Mouse (Mus musculus) forebrain, embryonic 11.5 days (tissue): ENCODE data around the gene Col16a1. TPM values are rescaled to one million over a fixed set of nuclear protein-coding genes. Genes with fewer than 3 reads are reported as not detected.

Source experiments
- ATAC-seq: fragments of 200-750 bp; cut with Nextera tagmentation; replicated peaks from 2 replicates; pipeline ENCODE4 v1.8.0; 2017; ENCODE audit warnings: moderate TSS enrichment; ENCODE audit not compliant: low FRiP score
- DNase-seq: peaks from one replicate; pipeline ENCODE4 v3.0.0-alpha.2; 2017; ENCODE audit warnings: low spot score
- H3K27ac ChIP-seq: fragments of 300-500 bp; sonication (generic); 2 replicates; pipeline ENCODE4 v1.5.1; 2014; ENCODE audit warnings: low read depth, low read length
- H3K27me3 ChIP-seq: fragments of 300-500 bp; sonication (generic); 2 replicates; pipeline ENCODE4 v1.6.1; 2014; ENCODE audit warnings: mild to moderate bottlenecking, low read length, mixed read lengths; ENCODE audit not compliant: control insufficient read depth, insufficient read depth
- H3K36me3 ChIP-seq: fragments of 300-500 bp; sonication (generic); 2 replicates; pipeline ENCODE4 v1.6.1; 2014; ENCODE audit warnings: mild to moderate bottlenecking, low read length, moderate library complexity, mixed read lengths; ENCODE audit not compliant: control insufficient read depth, insufficient read depth
- H3K4me1 ChIP-seq: fragments of 300-500 bp; sonication (generic); replicated peaks from 2 replicates; pipeline ENCODE4 v1.6.1; 2014; ENCODE audit warnings: low read length, mixed read lengths; ENCODE audit not compliant: control insufficient read depth, insufficient read depth
- H3K4me2 ChIP-seq: fragments of 300-500 bp; sonication (generic); 2 replicates; pipeline ENCODE4 v1.6.1; 2014; ENCODE audit warnings: low read depth, mild to moderate bottlenecking, low read length, moderate library complexity, mixed read lengths; ENCODE audit not compliant: severe bottlenecking
- H3K4me3 ChIP-seq: fragments of 300-500 bp; sonication (generic); 2 replicates; pipeline ENCODE4 v1.5.1; 2014; ENCODE audit warnings: low read depth, low read length
- H3K9ac ChIP-seq: fragments of 300-500 bp; sonication (generic); 2 replicates; pipeline ENCODE4 v1.6.1; 2014; ENCODE audit warnings: low read length
- H3K9me3 ChIP-seq: fragments of 300-500 bp; sonication (generic); 2 replicates; pipeline ENCODE4 v1.6.1; 2016; ENCODE audit warnings: low read length, mixed read lengths; ENCODE audit not compliant: control insufficient read depth
- whole genome bisulfite sequencing: fragments of 180-500 bp; shearing (Covaris S2); extraction: QIAGEN DNeasy Blood & Tissue Kit; methylation state at CpG from one replicate; pipeline ENCODE4 v1.1.7; 2014; 5-methylcytosine and 5-hydroxymethylcytosine counted together
- polyA plus RNA-seq: library from polyadenylated mRNA; unstranded; fragments of >200 nt; fragmentation: Nextera tagmentation; extraction: Ambion mirVana; gene quantifications from 2 replicates; pipeline ENCODE4 v1.2.1, GENCODE M21; 2014

Col16a1 gene
- polyA plus RNA-seq, 1 experiment from 2014 or later = 5.9 TPM

- no peak overlapping the region for H3K9ac ChIP-seq
- peaks cover 3% of the 10 kb centered on the region; the same call in 1 of the 2 replicates for H3K27me3 ChIP-seq
- ATAC-seq (0 out of 2 replicates have a peak, but pooled peaks have one; percentile 24), DNase-seq (peak; percentile 79)
- H3K9me3 ChIP-seq = no peaks in the 10 kb centered on the region
- no peaks in the 10 kb centered on the region; the same call in 1 of the 2 replicates for H3K4me1 ChIP-seq
- no peak overlapping the region for H3K4me3 ChIP-seq
- no peak overlapping the region for H3K4me2 ChIP-seq
- 4% methylated on average over 8 of the region's 8 CpGs for WGBS
- H3K27ac ChIP-seq = no peak overlapping the region
- no peaks in the 10 kb centered on the region for H3K36me3 ChIP-seq
Observed at GRCm38 (mm10) chr4:130036112-130036511, 11.5 kb upstream of the Col16a1 start.

GRCm38 (mm10) chr4:130036573-130037401, 10.9 kb upstream of the Col16a1 start:
- Histone ChIP-seq H3K36me3 (no peaks in the 10 kb centered on the region), H3K9me3 (no peaks in the 10 kb centered on the region), H3K4me3 (no peak overlapping the region), H3K27me3 (peaks cover 3% of the 10 kb centered on the region; the same call in 1 of the 2 replicates), H3K4me1 (no peaks in the 10 kb centered on the region; the same call in 1 of the 2 replicates), H3K4me2 (no peak overlapping the region), H3K27ac (no peak overlapping the region), H3K9ac (no peak overlapping the region)
- ATAC-seq = 0 out of 2 replicates have a peak, but pooled peaks have one; percentile 12
- DNase-seq = peak; percentile 64
- WGBS = 11% methylated on average over 23 of the region's 23 CpGs

- H3K4me1 ChIP-seq = no peaks in the 10 kb centered on the region; the same call in 1 of the 2 replicates
- WGBS = 54% methylated on average over 5 of the region's 5 CpGs
- no peak overlapping the region for H3K9ac ChIP-seq
- H3K36me3 ChIP-seq = no peaks in the 10 kb centered on the region
- ATAC-seq (no peak), DNase-seq (no peak)
- H3K4me3 ChIP-seq = no peak overlapping the region
- no peaks in the 10 kb centered on the region for H3K9me3 ChIP-seq
- H3K27ac ChIP-seq = no peak overlapping the region
- H3K4me2 ChIP-seq = no peak overlapping the region
- peaks cover 3% of the 10 kb centered on the region; the same call in 1 of the 2 replicates for H3K27me3 ChIP-seq
Observed at GRCm38 (mm10) chr4:130039351-130039750, 8.3 kb upstream of the Col16a1 start.

- no peak overlapping the region for H3K4me2 ChIP-seq
- 89% methylated on average over 11 of the region's 11 CpGs for WGBS
- DNase-seq (no peak), ATAC-seq (no peak)
- H3K9ac ChIP-seq = no peak overlapping the region
- no peaks in the 10 kb centered on the region for H3K36me3 ChIP-seq
- H3K27me3 ChIP-seq = peaks cover under 1% of the 10 kb centered on the region; the same call in 1 of the 2 replicates
- no peaks in the 10 kb centered on the region; the same call in 1 of the 2 replicates for H3K4me1 ChIP-seq
- H3K4me3 ChIP-seq = no peak overlapping the region
- H3K27ac ChIP-seq = no peak overlapping the region
- no peaks in the 10 kb centered on the region for H3K9me3 ChIP-seq
Observed at GRCm38 (mm10) chr4:130041076-130041475, 6.6 kb upstream of the Col16a1 start.

GRCm38 (mm10) chr4:130044211-130044610, 3.4 kb upstream of the Col16a1 start:
- ATAC-seq (no peak), DNase-seq (no peak)
- Histone ChIP-seq H3K4me2 (no peak overlapping the region), H3K9me3 (no peaks in the 10 kb centered on the region), H3K36me3 (no peaks in the 10 kb centered on the region), H3K4me3 (no peak overlapping the region), H3K4me1 (peaks cover 9% of the 10 kb centered on the region; the same call in 1 of the 2 replicates), H3K27me3 (peaks cover 10% of the 10 kb centered on the region; the same call in 1 of the 2 replicates), H3K9ac (no peak overlapping the region), H3K27ac (no peak overlapping the region)
- WGBS = 74% methylated on average over 9 of the region's 9 CpGs

GRCm38 (mm10) chr4:130045609-130046008, 2.0 kb upstream of the Col16a1 start:
- 18% methylated on average over 14 of the region's 14 CpGs for WGBS
- Histone ChIP-seq H3K9me3 (no peaks in the 10 kb centered on the region), H3K36me3 (no peaks in the 10 kb centered on the region), H3K4me2 (no peak overlapping the region), H3K9ac (no peak overlapping the region), H3K27me3 (peaks cover 10% of the 10 kb centered on the region; the same call in 1 of the 2 replicates), H3K4me1 (peaks cover 9% of the 10 kb centered on the region; the same call in 1 of the 2 replicates), H3K4me3 (no peak overlapping the region), H3K27ac (no peak overlapping the region)
- ATAC-seq (no peak), DNase-seq (no peak)

- no peaks in the 10 kb centered on the region for H3K36me3 ChIP-seq
- H3K4me1 ChIP-seq = peaks cover 9% of the 10 kb centered on the region; the same call in 1 of the 2 replicates
- DNase-seq (no peak), ATAC-seq (no peak)
- H3K27ac ChIP-seq = no peak overlapping the region
- 50% methylated on average over 4 of the region's 4 CpGs for WGBS
- peaks cover 10% of the 10 kb centered on the region; the same call in 1 of the 2 replicates for H3K27me3 ChIP-seq
- peak overlapping the region; percentile 29; the same call in 1 of the 2 replicates for H3K4me3 ChIP-seq
- H3K4me2 ChIP-seq = peak overlapping the region; percentile 73
- H3K9ac ChIP-seq = peak overlapping the region; percentile 42; the same call in 1 of the 2 replicates
- no peaks in the 10 kb centered on the region; the same call in 1 of the 2 replicates for H3K9me3 ChIP-seq
Observed at GRCm38 (mm10) chr4:130048203-130048479, 501 bp downstream of the Col16a1 start.

GRCm38 (mm10) chr4:130050056-130050824, 2.6 kb downstream of the Col16a1 start:
- Histone ChIP-seq H3K36me3 (no peaks in the 10 kb centered on the region), H3K4me1 (peaks cover 9% of the 10 kb centered on the region; the same call in 1 of the 2 replicates), H3K4me3 (no peak overlapping the region), H3K27me3 (peaks cover 10% of the 10 kb centered on the region; the same call in 1 of the 2 replicates), H3K9ac (no peak overlapping the region), H3K4me2 (no peak overlapping the region), H3K27ac (no peak overlapping the region), H3K9me3 (no peaks in the 10 kb centered on the region; the same call in 1 of the 2 replicates)
- ATAC-seq (no peak), DNase-seq (no peak)
- WGBS = 89% methylated on average over 8 of the region's 8 CpGs
